Mouse (Mus musculus): ENCODE data around the gene Rpl15.

DNA sequence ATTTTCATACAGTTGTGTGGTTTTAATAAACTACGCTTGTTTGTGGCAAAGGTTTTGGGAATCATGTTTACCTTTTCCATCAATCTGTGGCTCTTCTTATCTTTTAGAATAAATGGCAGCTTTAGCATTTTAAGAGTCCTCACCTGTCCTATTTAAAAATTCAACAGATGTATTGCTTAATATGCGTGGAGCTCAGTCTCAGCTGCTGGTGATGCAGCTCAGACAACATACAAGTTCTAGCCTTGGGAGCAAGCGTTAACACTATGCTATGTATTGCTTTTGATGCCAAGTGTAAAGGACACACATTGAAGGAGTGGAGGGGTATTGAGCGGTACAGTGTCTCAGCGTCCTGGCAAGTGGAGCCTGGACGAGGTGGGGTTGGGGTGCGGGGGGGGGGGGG lies 475 bp upstream of the Rpl15 start:
- no peak for TF ChIP-seq CTCF (conservative IDR thresholded peaks at IDR 0.05 in 1 of 2, IDR thresholded peaks at IDR 0.05 in 1 of 2; ENCODE audit: low read depth in 2 of 2, low read length in 2 of 2)
- no peak for TF ChIP-seq MEF2A (IDR thresholded peaks at IDR 0.05; ENCODE audit: borderline replicate concordance, low read depth, low read length)
- no peak for TF ChIP-seq POLR2A (IDR thresholded peaks at IDR 0.05; ENCODE audit: low read depth, low read length)
- TF ChIP-seq POLR2AphosphoS2 (IDR thresholded peaks at IDR 0.05; ENCODE audit: low read depth, low read length), result no peak
- no peak for TF ChIP-seq NELFE (IDR thresholded peaks at IDR 0.05; ENCODE audit: low read depth, low read length)
- no peak for TF ChIP-seq NRF1 (IDR thresholded peaks at IDR 0.05; ENCODE audit: low read depth, low read length)
- TF ChIP-seq PAX5 (IDR thresholded peaks at IDR 0.05; ENCODE audit: low read length), result no peak

Measured in CH12.LX (cell line).